Mouse (Mus musculus) cerebellum, adult (tissue): ENCODE data around the gene Acap1.
"Not testable (repeated sequence)": the region's sequence is repeated elsewhere in the genome, so short reads cannot be mapped to it uniquely, and the experiment has no call there.

Experiments used
- ATAC-seq: cut with Nextera tagmentation; 2 replicates; pipeline ENCODE4 v1.9.2; 2017; ENCODE audit warnings: mild to moderate bottlenecking, moderate library complexity, mixed read lengths; ENCODE audit not compliant: insufficient number of reproducible peaks, low FRiP score, low TSS enrichment

Acap1 gene

DNA sequence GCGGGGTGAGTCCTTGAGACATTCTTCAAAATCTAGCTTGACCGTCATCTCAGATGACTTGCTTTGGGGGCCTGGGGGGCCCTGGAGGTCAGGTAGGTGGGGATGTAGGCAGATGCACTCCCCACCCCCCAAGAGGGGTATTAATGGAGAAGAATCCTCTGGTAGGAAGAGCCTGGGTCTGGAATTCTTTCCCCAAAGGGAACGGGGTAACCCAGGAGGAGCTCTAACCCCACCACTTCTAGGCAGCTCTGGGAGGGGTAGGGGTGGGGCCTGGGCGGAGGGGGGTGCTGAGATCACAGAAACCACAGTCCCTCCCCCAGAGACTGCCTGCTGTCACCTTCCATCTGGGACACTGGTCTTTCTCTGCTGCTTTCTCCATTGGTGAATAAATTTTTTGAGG, at the start of gene Acap1:
TSS of gene Acap1 (minus strand) at position 249 of the 400 bp plus-strand sequence.
- ATAC-seq = no peak

DNA sequence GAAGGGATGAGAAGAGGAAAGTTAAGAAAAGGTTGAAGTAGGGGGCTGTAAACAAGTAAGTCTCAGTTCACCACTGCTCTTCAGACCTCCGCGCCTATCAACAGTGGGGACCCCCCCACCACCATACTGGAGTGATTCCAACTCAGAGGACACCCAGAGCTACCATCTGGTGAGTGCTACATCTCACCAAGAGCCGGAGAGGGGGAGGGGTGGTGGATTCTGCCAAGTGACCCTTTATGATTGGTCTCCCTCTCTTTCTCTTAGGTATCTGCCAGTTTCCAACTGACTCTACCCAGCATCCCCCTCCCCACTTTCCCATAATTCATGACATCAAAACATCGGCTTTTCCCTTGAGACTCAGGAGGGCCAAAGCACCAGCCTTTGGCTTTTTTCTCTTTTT, 45.6 kb upstream of the Acap1 start:
- ATAC-seq = no peak

DNA sequence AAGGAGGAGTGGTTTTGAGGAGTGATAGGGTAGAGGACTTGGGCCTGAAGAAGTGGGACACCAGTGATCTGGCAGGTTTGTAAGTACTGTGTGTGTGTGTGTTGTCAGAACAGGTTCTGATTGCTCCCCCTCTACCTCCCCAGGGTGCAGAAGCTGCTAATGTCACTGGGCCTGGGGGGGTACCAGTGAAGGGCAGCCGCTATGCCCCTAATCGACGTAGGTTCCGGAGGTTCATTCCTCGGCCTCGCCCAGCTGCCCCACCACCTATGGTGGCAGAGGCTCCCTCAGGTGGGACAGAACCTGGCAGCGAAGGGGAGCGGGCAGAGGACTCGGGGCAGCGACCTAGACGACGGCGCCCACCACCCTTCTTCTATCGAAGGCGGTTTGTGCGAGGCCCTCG, 44.4 kb upstream of the Acap1 start:
- ATAC-seq = no peak

DNA sequence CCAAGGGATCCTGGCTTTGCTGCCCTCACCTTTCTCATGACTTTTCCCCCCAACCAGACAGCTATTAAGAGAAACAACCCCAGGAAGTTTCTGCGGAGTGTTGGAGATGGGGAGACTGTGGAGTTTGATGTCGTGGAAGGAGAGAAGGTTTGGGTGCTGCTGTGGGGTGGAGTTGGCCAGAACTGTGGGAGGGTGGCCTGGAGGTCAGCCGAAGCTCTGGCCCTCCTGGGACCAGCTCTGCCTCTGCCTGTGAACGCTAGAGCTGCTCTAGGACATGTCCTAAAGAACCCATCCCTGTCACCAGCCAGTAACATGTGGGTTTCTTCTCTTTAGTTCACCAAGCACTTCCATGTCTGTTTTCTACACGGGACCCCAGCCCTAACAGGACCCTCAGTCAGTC, 43.8 kb upstream of the Acap1 start:
- ATAC-seq = no peak

DNA sequence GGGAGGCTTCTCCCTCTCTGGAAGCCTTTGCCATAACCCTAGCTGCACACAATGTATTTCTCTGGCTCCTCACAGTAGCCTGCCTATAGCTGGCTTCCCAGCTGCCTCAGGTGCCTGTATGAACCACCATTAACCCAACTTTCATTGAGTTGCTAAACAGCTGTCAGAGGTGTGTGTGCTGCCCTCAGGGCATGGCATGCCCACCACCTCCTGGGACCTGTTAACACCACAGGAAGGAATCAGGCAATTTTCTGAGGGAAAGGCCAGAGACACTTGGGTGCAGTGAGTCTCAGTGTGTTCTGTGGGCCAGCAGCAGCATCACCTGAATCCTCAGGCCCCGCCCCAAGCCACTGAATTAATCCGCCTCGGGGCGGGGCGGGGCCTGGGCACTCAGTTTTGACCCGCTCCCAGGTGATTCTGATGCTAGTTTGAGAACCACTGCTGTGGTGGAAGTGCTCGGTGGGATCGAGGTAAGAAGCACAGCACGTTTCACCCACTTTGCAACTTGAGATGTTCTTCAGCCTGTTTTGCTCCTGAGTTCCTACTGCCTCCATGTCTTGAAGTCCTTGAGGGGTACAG, 43.2 kb upstream of the Acap1 start:
- no peak for ATAC-seq

DNA sequence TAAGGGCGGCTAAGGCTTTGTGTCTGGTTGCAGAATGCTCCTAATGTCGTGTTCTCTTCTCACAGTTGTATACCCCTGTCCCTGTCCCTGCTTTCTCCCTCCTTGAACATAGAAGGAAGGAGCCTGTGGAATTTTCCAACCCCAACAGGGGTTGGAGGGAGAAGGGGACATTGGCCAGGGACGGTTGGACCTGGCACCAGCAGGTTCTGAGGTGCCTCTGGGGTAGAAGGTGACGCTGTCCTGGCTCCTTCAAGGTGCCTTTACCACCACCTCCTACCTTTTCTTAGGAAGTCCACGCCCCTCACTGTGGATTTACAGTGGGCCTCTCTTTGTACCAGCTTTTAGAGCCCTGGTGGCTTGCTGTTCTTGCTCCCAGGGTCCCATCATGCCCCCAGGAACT, 42.5 kb upstream of the Acap1 start:
- ATAC-seq = no peak

DNA sequence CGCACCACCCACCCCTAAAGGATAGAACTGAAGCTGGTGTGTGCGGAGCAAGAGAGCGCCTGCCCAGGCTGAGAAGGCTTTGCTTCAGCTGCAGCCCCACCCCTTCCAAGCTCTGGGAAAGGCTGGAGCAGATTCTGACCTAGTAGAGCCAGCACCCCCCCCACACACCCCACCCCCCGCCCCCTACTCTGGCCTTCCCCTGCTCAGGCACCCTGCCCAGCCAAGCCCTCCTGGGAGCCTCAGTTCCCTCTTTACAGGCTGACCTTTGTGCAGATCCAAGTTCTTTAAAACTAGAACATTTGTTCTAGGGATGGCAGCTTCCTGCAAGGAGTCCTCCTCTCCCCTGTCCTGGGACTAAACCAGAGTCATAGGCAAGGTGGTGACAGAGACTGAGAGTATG, 42.0 kb upstream of the Acap1 start:
- no peak for ATAC-seq

DNA sequence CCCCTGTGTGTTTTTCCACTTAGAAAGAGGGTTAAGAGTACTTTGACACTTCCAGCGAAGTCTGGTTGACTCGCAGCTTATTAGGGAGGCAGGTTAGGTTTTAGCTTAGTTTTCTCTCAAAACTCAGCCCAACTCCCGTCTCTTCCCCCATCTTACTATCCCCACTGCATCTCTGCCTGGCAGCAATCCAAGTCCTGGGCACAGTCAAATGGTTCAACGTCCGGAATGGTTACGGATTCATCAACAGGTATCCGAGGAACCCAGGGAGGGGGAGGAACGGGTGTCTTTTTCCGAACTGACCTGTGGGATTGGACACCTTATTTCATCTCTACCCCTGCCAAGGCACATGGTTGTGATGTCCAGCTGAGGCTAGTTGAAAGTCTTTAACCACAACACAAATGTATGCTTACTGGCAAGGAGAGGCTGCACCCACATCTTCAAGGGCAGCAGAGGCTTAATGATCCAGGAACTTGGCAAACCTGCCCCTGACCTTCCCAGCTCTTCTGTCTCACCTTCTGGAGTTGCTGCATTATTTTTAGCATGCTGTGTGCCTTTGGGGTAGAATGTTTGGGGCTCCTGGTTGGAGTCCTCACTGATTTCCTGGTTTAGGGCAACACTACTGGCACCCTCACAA, 41.5 kb upstream of the Acap1 start:
- ATAC-seq = no peak

DNA sequence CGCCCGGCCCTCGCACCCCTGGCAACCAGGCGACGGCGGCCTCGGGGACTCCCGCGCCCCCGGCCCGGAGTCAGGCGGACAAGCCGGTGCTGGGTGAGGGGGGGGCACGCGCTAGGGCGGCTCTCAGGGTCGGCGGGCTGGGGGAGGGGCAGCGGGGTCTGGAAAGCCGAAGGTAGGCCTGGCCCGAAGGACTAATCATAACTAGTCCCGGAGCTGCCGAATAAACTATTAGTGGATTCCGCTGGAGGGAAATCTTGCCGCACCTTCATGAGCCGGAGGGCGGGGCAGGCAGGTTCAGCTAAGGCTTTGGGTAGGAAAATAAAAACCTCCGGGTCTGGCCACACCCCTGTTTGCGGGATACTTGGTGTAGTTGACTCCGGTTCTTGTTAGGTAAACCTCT, 40.8 kb upstream of the Acap1 start:
- ATAC-seq = no peak

DNA sequence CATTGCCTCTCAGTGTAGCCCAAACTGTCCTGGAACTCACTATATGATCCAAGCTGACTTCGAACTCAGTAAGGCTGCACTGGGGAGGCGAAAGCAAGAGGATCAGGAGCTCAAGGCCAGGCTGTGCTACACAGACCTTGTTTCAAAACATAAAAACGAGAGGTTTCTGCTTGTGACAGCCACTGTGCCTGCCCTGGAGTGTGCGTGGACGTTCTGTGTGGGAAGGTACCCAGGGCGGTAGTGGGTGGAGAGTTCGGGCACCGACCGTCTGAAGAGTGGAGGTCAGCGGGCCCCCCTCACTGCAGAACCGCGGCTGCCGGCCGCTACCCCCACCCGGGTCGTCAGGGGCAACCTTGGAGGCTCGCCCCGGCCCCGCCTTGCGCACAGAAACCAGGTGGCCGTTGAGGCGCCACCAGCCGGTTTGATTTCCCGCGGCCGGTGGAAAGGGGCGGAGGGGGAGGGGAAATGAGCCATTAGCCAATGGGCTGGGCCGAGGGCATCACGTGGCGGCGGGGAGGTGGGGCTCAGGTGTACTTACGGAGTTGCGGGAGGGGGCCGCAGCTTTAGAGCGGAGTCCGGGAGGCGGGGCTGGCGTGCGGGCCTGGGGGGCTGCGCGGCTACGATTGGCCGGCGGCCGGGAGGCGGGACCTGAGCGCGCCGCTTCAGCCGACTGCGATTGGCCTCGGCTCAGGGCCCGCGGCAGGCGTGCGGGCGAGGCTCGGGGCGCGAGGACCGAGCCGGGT, 40.0 kb upstream of the Acap1 start, which contains the start of gene Ybx2:
TSS of gene Ybx2 (plus strand) at position 660 of the 743 bp plus-strand sequence.
- ATAC-seq = peak; percentile 75; the same call in 1 of the 2 replicates

DNA sequence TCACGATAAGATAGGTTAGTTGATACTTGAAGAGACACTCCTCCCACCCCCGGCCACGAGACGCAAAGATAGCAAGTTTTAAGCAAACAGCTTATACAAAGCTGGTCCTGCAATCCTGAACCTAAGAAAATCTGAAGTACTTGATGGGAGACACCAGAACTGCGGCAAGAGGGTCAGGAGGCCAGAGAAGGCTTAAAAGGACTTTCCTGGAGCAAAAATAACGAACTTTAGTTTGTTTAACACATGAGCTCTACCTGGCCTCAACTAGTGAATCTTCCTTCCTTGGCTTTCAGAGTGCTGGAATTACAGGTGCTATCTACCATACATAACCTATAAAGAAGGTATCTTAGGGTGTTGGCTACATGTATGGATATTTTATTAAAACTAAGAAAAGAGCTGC, 39.3 kb upstream of the Acap1 start:
- ATAC-seq = no peak

DNA sequence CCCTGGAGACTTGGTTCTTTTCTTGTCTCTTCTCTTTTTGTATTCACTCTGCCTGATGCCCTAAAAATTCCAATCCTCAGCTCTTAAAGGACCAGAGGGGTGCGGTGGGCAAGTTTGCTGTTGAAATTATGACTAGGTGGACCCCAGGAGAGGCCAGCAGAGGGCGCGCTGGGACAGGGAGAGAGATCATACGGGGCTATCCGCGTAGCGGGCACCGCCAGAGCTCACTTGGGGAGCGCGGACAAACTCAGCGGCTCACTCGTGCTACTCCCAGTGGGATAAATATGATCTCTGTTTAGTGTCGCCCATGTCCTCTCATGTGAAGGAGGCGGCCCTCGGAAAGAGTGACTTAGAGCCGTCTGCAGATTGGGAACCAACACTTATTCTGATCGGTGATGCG, 38.8 kb upstream of the Acap1 start:
- 0 out of 2 replicates have a peak, but pooled peaks have one; percentile 12 for ATAC-seq

DNA sequence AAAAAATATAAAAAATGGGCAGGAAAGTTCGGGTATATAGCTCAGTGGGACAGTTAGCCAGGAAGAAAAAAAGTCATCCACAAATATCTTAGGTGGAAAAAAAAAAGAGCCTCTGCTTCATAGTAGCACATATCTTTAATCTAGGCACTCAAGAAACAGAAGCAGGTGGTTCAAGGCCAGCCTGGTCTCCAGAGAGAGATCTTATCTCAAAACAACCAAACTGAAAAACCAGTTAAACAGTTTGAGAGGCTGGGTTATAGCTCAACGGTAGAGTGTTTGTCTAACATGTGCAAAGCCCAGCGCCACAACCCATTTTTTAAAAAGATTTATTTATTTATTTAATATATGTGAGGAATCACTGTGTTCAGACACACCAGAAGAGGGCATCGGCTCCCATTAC, 37.7 kb upstream of the Acap1 start:
- no peak for ATAC-seq

DNA sequence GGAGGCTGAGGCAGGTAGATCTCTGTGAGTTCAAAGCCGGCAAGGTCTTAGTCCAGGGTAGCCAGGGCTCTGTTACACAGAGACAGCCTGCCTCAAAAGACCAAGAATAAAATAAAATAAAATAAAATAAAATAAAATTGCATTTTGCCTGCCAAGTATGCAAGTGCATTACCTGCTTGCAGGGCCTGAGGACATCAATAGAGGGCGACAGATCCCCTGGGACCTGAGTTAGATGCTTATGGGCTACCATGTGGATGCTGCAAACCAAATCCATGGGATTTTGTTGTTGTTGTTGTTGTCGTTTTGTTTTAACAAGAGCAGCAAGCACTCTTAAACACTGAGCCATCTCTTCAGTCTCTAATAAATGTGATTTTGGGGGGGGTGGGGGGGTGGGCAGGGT, 36.9 kb upstream of the Acap1 start:
- ATAC-seq = no peak

DNA sequence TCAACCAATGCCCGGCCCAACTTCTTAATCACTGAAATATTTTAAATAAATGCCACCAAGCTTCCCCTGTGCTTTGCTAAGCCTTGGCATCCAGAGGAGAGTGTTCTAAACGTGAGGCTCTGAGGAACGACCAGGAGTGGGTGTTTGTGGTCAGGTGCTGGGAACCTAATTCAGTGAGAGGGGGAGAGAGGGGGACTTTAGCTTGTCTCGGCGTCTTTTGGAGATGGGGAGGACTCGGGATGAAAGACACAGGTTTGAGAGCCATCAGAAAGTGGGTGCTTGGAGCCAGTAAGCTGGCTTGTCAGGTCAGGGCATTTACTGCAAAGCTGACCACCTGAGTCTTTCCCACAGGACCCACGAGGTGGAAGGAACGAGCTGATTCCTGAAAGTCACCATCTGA, 36.4 kb upstream of the Acap1 start:
- no peak for ATAC-seq

DNA sequence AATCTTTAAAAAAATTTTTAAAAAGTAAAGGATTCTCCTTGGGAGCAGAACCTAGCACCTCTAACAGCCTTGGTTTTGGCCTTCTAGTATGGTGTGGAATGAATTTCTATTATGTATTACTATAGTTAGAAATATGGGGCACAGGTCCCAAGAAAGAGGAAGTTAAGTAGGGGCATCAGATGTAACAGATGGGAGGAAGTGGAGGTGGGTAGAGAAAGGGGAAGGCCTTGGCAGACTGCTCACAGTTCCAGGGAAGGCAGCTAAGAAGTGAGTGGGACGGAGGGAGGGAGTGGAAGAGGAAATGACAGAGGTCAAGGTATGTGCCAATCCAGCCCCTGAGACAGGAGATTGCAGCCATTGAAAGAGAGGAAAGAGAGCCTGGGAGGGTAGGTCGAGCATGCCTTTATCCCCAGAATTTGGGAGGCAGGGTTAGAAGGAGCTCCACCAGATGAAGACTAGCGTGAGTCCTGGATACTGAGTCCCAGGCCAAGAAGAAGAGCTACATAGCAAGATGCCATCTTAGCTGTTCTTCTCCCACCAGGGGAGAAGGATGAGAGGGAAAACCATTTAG, 35.7 kb upstream of the Acap1 start:
- no peak for ATAC-seq

DNA sequence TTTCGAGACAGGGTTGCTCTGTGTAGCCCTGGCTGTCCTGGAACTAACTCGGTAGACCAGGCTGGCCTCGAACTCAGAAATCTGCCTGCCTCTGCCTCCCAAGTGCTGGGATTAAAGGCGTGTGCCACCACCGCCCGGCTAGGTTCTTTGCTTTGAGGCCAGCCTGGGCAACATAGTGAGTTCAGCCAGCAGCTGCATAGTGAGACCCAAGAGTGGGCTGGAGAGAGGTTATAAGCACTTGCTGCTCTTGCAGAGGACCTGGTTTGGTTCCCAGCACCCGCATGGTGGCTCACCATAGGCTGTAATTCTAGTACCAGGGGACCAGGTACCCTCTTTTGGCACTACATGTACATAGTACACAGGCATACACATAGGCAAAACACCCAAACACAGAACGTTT, 34.8 kb upstream of the Acap1 start:
- not testable (repeated sequence) for ATAC-seq

DNA sequence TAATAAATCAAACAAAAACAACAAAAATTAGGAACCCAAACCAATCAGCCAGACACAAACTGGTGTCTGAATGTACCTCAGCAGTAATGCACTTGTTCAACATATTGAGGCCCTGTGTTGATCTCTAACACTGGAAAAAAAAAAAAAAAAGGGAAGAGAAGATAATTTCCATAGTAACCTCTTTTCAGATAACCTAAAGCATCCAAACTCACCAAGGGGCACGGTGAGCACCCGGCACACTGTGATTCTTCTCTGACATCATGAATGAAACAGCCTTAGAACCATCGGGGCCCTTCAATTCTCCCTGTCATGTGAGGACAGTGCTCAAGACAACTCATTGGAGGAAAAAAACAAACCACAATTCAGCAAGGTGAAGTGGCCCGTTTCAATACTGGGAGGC, 34.4 kb upstream of the Acap1 start:
- no peak for ATAC-seq

DNA sequence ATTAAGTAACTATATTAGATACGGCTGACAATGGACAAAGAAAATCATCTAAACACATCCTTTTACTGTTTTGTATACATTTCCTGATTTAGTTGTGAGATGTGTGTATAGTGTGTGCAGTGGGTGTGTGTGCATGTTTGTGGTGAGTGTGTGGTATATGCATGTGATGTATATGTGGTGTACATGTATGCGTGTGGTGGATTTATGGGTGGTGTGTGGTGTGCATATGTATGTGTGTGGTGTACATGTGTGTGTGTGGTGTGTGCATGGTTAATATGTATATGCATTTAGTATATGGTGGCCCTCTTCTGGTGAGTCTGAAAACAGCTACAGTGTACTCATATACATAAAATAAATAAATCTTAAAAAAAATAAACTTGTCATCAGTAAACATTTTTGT, 32.2 kb upstream of the Acap1 start:
- ATAC-seq = no peak

DNA sequence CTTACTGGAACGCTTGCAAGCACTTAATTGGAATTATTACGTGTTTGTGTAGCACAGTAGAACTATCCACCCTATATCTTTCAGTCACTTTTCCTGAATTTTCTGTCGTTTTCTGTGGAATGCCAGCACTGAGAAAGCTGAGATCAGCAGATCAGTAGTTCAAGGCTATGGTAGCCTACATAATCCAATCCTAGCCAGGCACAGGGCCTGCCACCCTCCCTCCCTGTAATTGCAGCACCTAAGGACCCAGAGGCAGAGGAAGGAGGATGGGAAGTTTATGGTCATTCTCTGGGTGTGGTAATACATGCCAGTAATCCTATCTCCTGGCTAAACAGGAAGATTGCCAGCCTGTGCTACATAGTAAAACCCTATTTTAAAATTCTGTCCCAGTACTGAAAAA, 27.5 kb upstream of the Acap1 start:
- ATAC-seq = no peak

DNA sequence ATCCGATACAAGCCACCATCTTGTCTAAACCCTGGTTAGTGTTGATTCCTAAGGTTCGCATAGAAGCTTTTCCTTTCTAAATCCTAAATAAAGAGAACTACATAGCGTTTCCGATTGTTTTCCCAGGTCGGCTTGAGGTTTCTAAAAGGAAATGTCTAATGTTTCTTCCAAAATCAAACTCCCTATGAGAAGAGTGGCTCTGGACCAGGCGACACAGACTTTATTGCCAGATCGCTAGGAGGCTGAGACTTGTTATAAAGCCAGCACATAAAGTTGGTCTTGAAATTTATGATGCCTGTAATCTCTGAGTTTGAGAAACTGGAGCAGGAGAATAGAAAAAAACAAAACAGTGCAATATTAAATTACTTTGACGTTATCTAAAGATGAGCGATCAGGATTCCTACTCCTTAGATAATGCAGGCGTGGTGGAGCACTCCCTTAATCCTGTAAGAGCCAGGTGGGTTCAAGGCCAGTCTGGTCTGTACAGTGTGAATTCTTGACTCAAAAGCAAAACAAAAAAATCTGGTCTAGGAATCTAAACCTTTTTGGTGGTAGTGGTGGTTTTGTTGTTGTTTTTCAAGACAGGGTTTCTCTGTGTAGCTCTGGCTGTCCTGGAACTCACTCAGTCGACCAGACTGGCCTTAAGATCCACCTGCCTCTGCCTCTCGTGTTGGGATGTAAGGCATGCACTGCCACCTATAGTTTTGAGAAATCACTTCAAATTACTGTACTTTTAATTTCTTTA, 26.8 kb upstream of the Acap1 start:
- ATAC-seq = no peak
